Mouse (Mus musculus): ENCODE results near the gene Spice1.
A peak's percentile ranks its signal among the peaks of the same experiment; 100 is the strongest.

The Spice1 gene

GRCm38 (mm10) chr16:44375459-44375858, 28.5 kb downstream of the Spice1 start:
- no peak for DNase-seq

GRCm38 (mm10) chr16:44380006-44380405, 33.1 kb downstream of the Spice1 start:
- DNase-seq, result no peak

GRCm38 (mm10) chr16:44381578-44381977, 34.7 kb downstream of the Spice1 start:
- DNase-seq, result no peak

- DNase-seq, result peak; percentile 3
Observed at GRCm38 (mm10) chr16:44383549-44383948, 36.6 kb downstream of the Spice1 start.

GRCm38 (mm10) chr16:44384251-44384650, 37.3 kb downstream of the Spice1 start:
- no peak for DNase-seq

GRCm38 (mm10) chr16:44391877-44392548, 45.1 kb downstream of the Spice1 start:
- peak; percentile 62 for DNase-seq

- peak; percentile 81 for DNase-seq
Observed at GRCm38 (mm10) chr16:44394577-44395243, 47.8 kb downstream of the Spice1 start, which contains the start of gene Cfap44. TSS of gene Cfap44 (plus strand) at chr16:44394796.

- DNase-seq, result no peak
Observed at GRCm38 (mm10) chr16:44404933-44405332, 58.0 kb downstream of the Spice1 start.

- no peak for DNase-seq
Observed at GRCm38 (mm10) chr16:44407211-44407610, 60.3 kb downstream of the Spice1 start.

- no peak for DNase-seq
Observed at GRCm38 (mm10) chr16:44408290-44408689, 61.4 kb downstream of the Spice1 start.

- peak; percentile 20 for DNase-seq
Observed at GRCm38 (mm10) chr16:44410176-44410575, 63.3 kb downstream of the Spice1 start.

GRCm38 (mm10) chr16:44417596-44417995, 70.7 kb downstream of the Spice1 start:
- peak; percentile 3 for DNase-seq

GRCm38 (mm10) chr16:44421735-44422134, 74.8 kb downstream of the Spice1 start:
- no peak for DNase-seq

GRCm38 (mm10) chr16:44423499-44423898, 76.6 kb downstream of the Spice1 start:
- DNase-seq, result peak; percentile 30

- DNase-seq, result no peak
Observed at GRCm38 (mm10) chr16:44428456-44428855, 81.5 kb downstream of the Spice1 start.

- DNase-seq, result no peak
Observed at GRCm38 (mm10) chr16:44430021-44430420, 83.1 kb downstream of the Spice1 start.

GRCm38 (mm10) chr16:44434931-44435330, 88.0 kb downstream of the Spice1 start:
- no peak for DNase-seq

- DNase-seq, result no peak
Observed at GRCm38 (mm10) chr16:44435481-44435880, 88.6 kb downstream of the Spice1 start.

Measured in lung, postnatal 36 days (tissue).